Mouse (Mus musculus): ENCODE results near the gene Dpm3.
A peak's percentile ranks its signal among the peaks of the same experiment; 100 is the strongest.
"Not testable (repeated sequence)": the region's sequence is repeated elsewhere in the genome, so short reads cannot be mapped to it uniquely, and the experiment has no call there.

Gene Dpm3

DNA sequence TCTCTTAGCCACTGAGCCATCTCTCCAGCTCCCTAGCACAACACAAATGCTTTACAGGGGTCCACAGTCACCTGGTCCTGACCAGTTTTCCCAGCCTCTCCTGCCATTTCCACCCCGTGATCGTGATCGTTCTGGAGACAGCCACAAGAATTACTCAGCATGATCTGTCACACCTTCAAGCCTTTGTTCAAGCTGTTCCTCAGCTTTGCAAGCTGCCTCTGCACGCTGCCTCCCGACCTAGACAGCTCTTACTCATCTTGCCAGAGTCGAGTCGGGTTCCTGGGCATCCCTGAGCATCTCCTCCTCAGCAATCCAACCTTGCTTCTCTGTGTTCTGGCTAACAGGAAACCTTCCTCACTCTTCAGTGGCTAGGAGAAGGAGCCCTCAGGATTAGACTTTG lies at the start of gene Dpm3:
TSS of gene Dpm3 (plus strand) at position 283 of the 400 bp plus-strand sequence.
- no peak for DNase-seq (ENCODE audit: low spot score in 2 of 2)

- DNase-seq (ENCODE audit: low spot score in 2 of 2), result no peak
Observed at GRCm38 (mm10) chr3:89209731-89210130, 49.4 kb upstream of the Dpm3 start.

DNA sequence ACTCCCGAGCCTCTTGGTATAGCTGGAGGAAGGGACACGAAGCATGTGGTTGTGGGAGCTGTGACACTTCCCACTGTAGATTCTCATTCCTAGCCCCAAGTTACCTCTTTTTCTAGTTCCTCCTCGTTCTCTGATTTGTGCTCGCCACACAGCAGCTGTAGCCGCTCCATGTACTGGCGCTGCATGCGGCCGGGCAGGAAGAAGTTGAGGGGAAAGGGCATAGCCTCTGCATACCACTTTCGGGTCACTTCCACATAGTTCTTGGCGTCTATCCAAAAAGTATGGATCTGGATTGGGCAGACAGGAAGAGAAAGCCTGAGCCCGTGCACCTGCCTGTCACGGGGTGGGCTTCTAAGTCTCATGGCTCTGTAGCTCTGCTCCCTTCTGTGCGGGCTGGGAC lies 49.0 kb upstream of the Dpm3 start:
- no peak for DNase-seq (ENCODE audit: low spot score in 2 of 2)

DNA sequence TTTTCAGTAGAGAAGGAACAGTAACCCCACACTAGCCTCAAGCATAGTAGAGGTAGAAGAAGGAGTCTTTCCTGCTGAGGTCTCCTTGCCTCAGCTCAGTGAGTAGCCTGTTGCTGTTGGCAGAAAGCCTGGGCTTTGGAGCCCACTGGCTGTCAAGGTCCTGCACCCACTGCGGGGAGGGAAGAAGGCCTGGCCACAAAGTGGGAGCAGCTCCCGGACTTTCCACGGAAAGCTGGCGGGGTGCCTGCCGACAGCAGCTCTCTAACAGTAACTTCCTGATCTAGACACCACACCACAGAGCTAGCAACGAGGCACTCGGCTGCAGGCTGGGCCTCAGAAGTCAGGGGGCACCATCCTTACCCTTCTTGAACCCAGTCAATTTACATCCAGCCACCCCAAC lies 48.4 kb upstream of the Dpm3 start:
- no peak for DNase-seq (ENCODE audit: low spot score in 2 of 2)

DNA sequence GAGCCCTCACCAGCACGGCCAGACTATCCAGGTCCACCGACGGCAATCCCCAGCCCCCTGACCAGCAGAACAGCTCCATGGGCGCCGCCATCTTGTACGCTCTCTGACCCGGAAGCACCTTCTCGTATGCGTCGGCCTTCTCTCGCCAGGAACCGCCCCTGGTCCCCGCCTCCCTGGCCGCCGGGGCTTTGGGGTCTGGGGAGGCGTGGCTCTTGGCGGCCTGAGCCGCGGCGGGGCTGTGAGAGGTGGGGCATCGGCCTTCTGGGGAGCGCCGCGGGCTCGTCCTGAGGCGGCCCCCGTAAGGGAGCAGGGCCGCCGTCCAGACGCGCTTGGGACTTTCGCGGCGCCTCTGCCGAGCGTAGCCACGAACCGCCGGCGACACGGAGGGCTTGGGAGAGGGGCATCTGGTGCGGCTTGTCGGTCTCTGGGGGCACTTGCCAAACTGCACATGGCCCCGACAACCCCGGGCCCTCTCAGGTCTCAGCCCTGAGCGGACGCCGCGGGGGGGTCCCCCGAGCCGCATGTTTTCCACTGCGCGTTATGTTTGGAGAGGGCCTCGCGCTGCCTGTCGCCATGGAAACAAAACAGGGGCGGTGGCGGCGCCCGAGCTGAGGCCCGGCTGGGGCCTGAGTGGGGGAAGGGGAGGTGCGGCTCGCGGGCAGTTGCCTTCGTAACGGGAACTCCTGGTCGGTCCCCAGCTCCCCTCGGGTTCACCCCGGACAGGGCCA lies 45.2 kb upstream of the Dpm3 start:
- DNase-seq (ENCODE audit: low spot score in 2 of 2), result peak; percentile 89

DNA sequence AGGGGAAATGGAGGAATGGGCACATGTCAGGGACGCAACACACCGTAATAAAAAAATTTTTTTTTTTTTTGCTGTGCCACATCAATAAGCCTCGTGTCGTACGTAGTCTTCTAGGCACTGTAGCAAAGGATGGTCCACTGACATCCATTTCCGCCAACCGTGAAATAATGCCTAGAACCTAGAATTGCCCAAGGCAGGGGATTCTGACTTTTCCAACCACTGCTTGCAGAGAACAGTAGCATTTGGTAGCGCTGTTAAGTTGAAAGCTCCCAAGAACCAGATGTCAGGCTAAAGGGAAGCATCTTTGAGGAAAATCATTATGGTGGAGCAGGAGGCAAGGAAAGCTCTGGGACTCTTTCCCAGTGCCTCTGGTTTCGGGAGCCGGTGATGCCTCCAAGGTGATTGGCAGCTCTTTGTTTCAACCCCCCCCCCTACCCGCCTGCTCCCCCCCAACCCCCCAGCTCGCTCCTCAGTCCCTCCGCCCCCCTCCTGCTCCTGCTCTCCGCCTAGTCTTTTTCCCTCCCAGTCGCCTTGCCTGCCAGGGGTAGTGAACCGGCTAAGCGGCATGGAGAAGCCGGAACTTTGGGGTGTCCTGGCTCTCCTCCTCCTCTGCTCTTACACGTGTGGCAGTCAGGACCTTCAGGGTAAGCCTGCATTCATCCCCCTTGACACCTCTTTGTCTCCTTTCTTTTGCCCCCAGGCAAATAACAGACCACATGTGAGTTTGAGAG lies 44.3 kb upstream of the Dpm3 start, which contains the start of gene Thbs3:
TSS of gene Thbs3 (plus strand) at position 500 of the 731 bp plus-strand sequence.
- no peak for DNase-seq (ENCODE audit: low spot score in 2 of 2)

- DNase-seq (ENCODE audit: low spot score in 2 of 2), result peak; percentile 81 to 84
Observed at GRCm38 (mm10) chr3:89215853-89216252, 43.3 kb upstream of the Dpm3 start.

- DNase-seq (ENCODE audit: low spot score in 2 of 2), result not testable (repeated sequence)
Observed at GRCm38 (mm10) chr3:89216407-89216806, 42.8 kb upstream of the Dpm3 start.

- no peak for DNase-seq (ENCODE audit: low spot score in 2 of 2)
Observed at GRCm38 (mm10) chr3:89218271-89218670, 40.9 kb upstream of the Dpm3 start.

DNA sequence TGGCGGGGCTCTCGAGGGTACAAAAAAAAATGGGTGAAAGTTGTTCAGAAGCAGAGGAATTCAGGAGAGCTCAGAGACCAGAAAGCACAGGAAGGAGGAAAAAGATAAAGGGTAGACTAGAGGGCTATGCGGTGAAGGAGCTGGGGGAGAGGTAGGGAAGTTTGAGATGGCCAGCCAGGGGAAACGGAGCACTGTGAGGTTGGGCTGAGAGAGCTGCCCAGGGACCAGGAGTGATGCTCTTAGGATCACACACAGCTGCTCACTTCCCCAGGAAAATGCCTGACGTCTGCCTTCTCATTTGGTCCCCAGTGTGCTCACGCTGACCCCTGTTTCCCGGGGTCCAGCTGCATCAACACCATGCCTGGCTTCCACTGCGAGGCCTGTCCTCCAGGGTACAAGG lies 39.6 kb upstream of the Dpm3 start:
- no peak for DNase-seq (ENCODE audit: low spot score in 2 of 2)

GRCm38 (mm10) chr3:89221167-89221566 lies 38.0 kb upstream of the Dpm3 start:
- DNase-seq (ENCODE audit: low spot score in 2 of 2), result no peak

- DNase-seq (ENCODE audit: low spot score in 2 of 2), result no peak
Observed at GRCm38 (mm10) chr3:89224796-89225195, 34.4 kb upstream of the Dpm3 start.

- no peak for DNase-seq (ENCODE audit: low spot score in 2 of 2)
Observed at GRCm38 (mm10) chr3:89225321-89225815, 33.8 kb upstream of the Dpm3 start.

DNA sequence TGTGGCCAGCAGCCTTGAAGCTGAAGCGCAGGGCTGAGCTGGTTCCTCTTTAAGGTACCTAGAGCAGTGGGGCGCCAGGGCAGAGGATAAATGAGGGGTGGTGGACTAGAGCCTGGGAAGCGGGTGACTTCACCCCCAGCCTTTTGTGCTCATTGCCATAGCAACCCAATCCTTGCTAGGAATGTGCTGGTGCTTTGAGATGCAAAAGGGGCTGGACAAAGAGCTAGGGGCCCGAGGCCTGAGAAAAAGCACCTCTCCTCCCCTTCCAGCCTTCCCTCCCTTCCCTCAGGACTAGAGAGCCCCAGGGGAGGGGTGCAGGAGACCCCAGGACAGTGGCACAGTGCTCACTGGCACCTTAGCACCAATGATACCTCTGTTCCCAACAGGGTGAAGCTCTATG lies 33.2 kb upstream of the Dpm3 start:
- DNase-seq (ENCODE audit: low spot score in 2 of 2), result no peak

- no peak for DNase-seq (ENCODE audit: low spot score in 2 of 2)
Observed at GRCm38 (mm10) chr3:89226361-89226760, 32.8 kb upstream of the Dpm3 start.

GRCm38 (mm10) chr3:89226900-89227299 lies 32.3 kb upstream of the Dpm3 start, which contains the start of gene Mtx1:
TSS of gene Mtx1 (minus strand) at chr3:89227088.
- no peak for DNase-seq (ENCODE audit: low spot score in 2 of 2)

DNA sequence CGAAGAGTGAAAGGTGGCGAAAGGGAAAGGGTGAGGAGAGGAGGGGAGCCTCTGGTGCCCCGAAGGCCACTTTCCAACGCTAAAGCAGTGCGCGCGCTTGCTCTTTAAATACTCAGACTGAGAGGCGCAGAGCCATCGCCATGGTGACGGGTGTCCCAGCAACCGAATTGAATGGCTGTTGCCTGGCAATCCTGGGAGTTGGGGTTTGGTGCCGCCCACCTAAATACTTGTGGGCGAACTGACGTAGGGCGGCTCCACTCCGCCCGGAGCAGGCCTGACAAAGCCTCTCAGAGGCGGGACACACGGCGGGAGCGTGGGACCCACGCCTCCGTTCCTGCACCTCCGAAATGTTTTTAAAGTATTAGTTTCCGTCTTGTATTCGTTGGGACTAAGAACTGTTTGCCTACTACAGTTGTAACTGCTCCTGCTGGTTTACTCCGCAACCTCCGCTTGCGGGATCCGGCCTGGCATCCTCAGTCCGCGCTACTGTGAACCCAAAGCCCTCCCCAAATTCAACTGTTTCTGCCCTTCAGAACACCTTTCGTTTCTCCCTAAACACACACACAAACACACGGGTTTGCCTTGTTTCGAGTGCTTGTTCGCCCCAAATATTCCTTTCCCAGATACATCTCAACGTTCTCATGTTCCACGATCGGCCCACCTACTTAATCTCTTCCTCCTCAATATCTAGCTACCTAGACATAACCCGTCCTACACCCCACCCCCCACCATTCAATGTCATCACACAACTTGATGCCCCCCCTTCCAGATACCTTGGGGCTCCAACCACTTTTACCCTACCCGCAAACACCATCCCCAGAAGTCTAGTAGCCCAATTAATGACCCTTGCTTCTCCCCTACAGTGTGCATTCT lies 31.6 kb upstream of the Dpm3 start:
- peak; percentile 90 to 95 for DNase-seq (ENCODE audit: low spot score in 2 of 2)

DNA sequence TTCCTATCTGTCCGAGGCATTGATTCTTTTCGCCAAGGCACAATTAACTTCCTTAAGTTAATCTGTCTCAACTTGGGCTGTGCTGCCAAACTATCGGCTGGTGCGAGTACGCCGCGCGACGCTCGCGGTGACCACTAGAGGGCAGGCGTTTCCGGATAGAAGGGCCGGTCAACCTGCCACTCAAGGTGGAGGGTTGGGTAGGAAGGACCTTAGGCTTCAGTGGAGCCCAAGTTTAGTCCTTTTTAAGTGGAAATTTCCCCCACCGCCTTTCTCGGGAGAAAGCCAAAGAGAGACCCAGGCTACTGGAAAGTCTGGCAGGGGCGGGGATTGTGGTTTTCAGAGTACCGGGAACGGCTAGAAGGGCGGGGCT lies 31.0 kb upstream of the Dpm3 start:
- DNase-seq (ENCODE audit: low spot score in 2 of 2), result peak; percentile 65 to 73

DNA sequence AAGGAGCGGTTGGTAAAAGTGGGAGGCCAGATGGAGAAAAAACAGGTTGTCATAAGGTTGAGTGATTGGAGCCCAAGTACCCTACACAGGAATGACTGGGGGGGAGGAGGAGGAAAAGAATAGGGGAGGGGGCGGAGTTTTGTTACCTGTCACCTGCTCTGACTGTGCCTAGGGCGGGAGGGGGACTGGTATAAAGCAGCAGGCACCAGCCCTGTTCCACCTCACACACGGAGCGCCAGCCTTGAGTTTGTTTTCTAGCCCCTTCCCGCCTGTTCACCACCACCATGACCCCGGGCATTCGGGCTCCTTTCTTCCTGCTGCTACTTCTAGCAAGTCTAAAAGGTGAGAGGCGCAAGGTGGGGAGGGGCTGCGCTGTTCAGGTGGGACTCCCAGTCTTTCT lies 30.3 kb upstream of the Dpm3 start, which contains the start of gene Muc1:
TSS of gene Muc1 (plus strand) at position 222 of the 400 bp plus-strand sequence.
- no peak for DNase-seq (ENCODE audit: low spot score in 2 of 2)

- no peak for DNase-seq (ENCODE audit: low spot score in 2 of 2)
Observed at GRCm38 (mm10) chr3:89229276-89229675, 29.9 kb upstream of the Dpm3 start.

DNA sequence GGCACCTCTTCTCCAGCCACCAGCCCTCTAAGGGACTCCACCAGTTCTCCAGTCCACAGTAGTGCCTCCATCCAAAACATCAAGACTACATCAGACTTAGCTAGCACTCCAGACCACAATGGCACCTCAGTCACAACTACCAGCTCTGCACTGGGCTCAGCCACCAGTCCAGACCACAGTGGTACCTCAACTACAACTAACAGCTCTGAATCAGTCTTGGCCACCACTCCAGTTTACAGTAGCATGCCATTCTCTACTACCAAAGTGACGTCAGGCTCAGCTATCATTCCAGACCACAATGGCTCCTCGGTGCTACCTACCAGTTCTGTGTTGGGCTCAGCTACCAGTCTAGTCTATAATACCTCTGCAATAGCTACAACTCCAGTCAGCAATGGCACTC lies 28.6 kb upstream of the Dpm3 start:
- DNase-seq (ENCODE audit: low spot score in 2 of 2), result no peak

DNA sequence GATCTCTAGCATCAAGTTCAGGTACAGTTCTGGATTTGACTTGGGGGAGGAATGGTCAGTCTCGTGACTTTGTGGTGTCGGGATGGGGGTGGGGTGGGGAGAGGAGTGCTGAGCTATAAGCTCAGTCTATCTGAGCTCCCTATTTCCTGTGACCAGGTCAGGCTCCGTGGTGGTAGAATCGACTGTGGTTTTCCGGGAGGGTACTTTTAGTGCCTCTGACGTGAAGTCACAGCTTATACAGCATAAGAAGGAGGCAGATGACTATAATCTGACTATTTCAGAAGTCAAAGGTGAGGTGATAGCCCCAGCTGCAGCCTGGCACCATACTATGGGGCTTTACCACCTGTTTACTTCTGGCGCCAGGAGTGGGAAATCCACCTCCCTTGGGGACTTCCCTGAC lies 27.8 kb upstream of the Dpm3 start:
- no peak for DNase-seq (ENCODE audit: low spot score in 2 of 2)

Data from right cerebral cortex, postnatal 36 days (tissue).